Comparison of ENCODE assay signal across 1 mouse cellular context in genomic region chr11:80291004-80291403, GRCm38 (mm10).
TF ChIP-seq lines count a peak whose summit lies in the region.

No protein-coding gene starts in this region.

TF ChIP-seq in CH12.LX, 34 proteins besides CTCF, POLR2A, EP300 and RAD21 (continued from another document):
- TF ChIP-seq ZC3H11A (IDR thresholded peaks at IDR 0.05; ENCODE audit: low read depth, low read length), result no peak
- no peak for TF ChIP-seq ZMIZ1 (IDR thresholded peaks at IDR 0.05; ENCODE audit: low read depth, low read length)
- TF ChIP-seq POLR2AphosphoS2 (IDR thresholded peaks at IDR 0.05; ENCODE audit: low read depth, low read length), result no peak
- no peak for TF ChIP-seq E2F4 (IDR thresholded peaks at IDR 0.05; ENCODE audit: insufficient replicate concordance, low read depth, low read length)
- no peak for TF ChIP-seq CHD2 (IDR thresholded peaks at IDR 0.05; ENCODE audit: low read length)
- TF ChIP-seq ETS1 (conservative IDR thresholded peaks at IDR 0.05; ENCODE audit: low read depth, low read length), result no peak
- no peak for TF ChIP-seq TBP (conservative IDR thresholded peaks at IDR 0.05; ENCODE audit: low read depth, low read length)
- TF ChIP-seq IRF4 (IDR thresholded peaks at IDR 0.05; ENCODE audit: low read depth, low read length), result no peak
- TF ChIP-seq HCFC1 (IDR thresholded peaks at IDR 0.05; ENCODE audit: low read depth, low read length), result no peak
- TF ChIP-seq CHD1 (IDR thresholded peaks at IDR 0.05; ENCODE audit: low read depth, low read length), result no peak
- no peak for TF ChIP-seq ZNF384 (IDR thresholded peaks at IDR 0.05; ENCODE audit: low read depth, low read length)
- TF ChIP-seq GABPA (IDR thresholded peaks at IDR 0.05; ENCODE audit: insufficient replicate concordance, low read depth, low read length), result no peak
